Mouse (Mus musculus): ENCODE data around the gene Irf8. TPM values are rescaled to one million over a fixed set of nuclear protein-coding genes. Genes with fewer than 3 reads are reported as not detected.
A peak's percentile ranks its signal among the peaks of the same experiment; 100 is the strongest.

Irf8 gene
- polyA plus RNA-seq, 1 experiment from 2014 or later: 8.5 TPM

DNA sequence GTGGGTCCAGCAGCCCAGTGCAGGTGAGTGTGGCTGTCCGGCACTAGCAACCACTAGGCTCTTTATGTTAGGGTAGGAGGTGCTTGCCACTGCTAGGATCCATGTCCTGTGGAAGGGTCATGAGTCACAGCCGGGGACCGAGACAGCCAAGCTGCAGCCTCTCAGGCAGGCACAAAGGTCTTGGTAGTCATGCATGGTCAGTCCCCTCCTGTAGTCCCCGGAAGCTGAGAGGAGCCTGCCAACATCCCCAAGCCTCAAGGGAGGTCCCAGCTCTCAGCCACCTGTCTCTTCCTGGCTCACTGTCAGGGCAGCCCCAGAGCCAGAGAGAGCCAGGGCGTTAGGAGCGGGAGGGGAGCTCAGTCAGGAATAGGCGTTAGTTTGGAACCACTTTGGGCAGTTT lies 11.1 kb downstream of the Irf8 start:
- Histone ChIP-seq H3K9me3 (ENCODE audit: low read depth, low read length) (no peaks in the 10 kb centered on the region), H3K27me3 (ENCODE audit: insufficient read depth, low read length) (no peaks in the 10 kb centered on the region), H3K27ac (ENCODE audit: low read depth) (no peak overlapping the region), H3K9ac (no peak overlapping the region), H3K4me3 (ENCODE audit: low read depth, low read length) (no peak overlapping the region), H3K36me3 (ENCODE audit: insufficient read depth) (no peaks in the 10 kb centered on the region), H3K4me1 (ENCODE audit: insufficient read depth) (peaks cover 30% of the 10 kb centered on the region), H3K4me2 (no peak overlapping the region)
- TF ChIP-seq CTCF (IDR thresholded peaks at IDR 0.05; ENCODE audit: low read depth): no peak
- no peak for ATAC-seq (ENCODE audit: insufficient read depth)
- no peak for DNase-seq
- WGBS: 86% methylated on average over 7 of the region's 7 CpGs

DNA sequence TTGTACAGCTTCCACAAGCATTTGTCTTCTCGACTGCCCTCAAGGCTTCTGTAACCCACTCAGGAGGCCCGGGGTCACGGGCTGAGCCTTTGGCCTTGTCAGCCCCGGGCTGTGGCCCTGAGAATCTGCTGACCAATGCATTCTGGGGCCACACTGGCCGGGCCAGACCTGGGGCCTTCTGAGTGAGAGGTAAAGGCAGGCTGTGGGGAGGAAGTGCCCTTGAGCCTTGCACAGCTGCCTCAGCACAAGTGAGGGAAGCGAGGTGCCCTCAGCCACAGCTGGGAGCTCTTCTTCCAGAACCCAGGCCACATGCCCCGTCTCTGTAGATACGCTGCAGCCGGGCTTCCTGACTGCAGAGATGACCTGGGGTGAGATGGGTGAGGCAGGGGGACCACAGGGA lies 14.5 kb downstream of the Irf8 start:
- TF ChIP-seq CTCF (IDR thresholded peaks at IDR 0.05; ENCODE audit: low read depth): no peak
- ATAC-seq (ENCODE audit: insufficient read depth) (no peak), DNase-seq (no peak)
- H3K27ac ChIP-seq (ENCODE audit: low read depth): no peak overlapping the region
- H3K4me1 ChIP-seq (ENCODE audit: insufficient read depth): peaks cover 18% of the 10 kb centered on the region
- no peaks in the 10 kb centered on the region for H3K27me3 ChIP-seq (ENCODE audit: insufficient read depth, low read length)
- H3K9me3 ChIP-seq (ENCODE audit: low read depth, low read length): no peaks in the 10 kb centered on the region
- H3K36me3 ChIP-seq (ENCODE audit: insufficient read depth): no peaks in the 10 kb centered on the region
- 73% methylated on average over 9 of the region's 9 CpGs for WGBS
- H3K4me2 ChIP-seq: no peak overlapping the region
- H3K9ac ChIP-seq: no peak overlapping the region
- H3K4me3 ChIP-seq (ENCODE audit: low read depth, low read length): no peak overlapping the region

DNA sequence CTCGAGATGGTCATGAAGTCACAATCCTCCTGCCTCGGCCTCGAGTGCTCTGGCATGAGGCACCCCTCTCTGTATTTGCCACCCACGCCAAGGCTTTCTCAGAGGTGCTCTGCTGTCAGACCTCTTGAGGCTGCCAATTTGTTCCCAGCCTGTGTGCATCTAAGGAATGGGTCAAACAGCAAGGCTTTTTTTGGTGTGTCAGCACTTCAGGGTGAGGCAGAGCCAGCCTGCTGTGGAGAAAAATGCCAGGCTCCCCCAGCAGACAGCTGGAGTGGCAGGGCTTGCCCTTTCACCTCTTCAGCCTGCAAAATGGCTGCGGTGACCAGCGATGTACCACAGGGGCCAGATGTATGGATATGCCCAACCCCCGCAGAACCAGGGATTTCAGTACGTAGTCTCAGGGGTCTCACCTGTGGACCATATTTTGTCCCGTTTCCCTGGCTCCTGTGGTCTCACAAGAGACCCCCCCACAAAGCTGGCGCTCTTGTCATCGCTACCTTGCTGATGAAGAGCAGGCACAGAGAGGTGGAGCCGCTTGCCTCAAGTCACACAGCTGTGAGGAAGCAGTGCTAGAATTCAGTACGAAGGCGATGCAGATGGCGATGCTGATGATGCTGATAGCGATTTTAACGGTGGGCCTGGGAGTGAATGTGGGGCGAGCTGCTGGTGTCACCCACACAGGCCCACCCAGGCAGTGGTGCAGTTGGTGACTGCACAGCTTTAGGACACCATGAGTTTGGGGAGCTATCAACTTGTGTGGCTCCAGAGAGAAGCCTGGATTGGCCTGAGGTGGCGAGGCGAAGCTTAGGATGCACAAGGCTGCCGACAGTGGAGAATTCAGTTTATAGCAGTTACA lies 15.3 kb downstream of the Irf8 start:
- peak overlapping the region; percentile 45 for H3K4me2 ChIP-seq
- ATAC-seq (ENCODE audit: insufficient read depth) (peak; percentile 64), DNase-seq (no peak)
- H3K4me1 ChIP-seq (ENCODE audit: insufficient read depth): peaks cover 24% of the 10 kb centered on the region; the same call in 1 of the 2 replicates
- no peaks in the 10 kb centered on the region for H3K27me3 ChIP-seq (ENCODE audit: insufficient read depth, low read length)
- 0 out of 2 replicates have a peak, but pooled peaks have one; percentile 17 for TF ChIP-seq CTCF (IDR thresholded peaks at IDR 0.05; ENCODE audit: low read depth)
- no peaks in the 10 kb centered on the region for H3K9me3 ChIP-seq (ENCODE audit: low read depth, low read length)
- H3K27ac ChIP-seq (ENCODE audit: low read depth): peak overlapping the region; percentile 83
- H3K36me3 ChIP-seq (ENCODE audit: insufficient read depth): no peaks in the 10 kb centered on the region
- H3K4me3 ChIP-seq (ENCODE audit: low read depth, low read length): no peak overlapping the region
- WGBS: 57% methylated on average over 21 of the region's 21 CpGs
- H3K9ac ChIP-seq: peak overlapping the region; percentile 11; the same call in 1 of the 2 replicates

DNA sequence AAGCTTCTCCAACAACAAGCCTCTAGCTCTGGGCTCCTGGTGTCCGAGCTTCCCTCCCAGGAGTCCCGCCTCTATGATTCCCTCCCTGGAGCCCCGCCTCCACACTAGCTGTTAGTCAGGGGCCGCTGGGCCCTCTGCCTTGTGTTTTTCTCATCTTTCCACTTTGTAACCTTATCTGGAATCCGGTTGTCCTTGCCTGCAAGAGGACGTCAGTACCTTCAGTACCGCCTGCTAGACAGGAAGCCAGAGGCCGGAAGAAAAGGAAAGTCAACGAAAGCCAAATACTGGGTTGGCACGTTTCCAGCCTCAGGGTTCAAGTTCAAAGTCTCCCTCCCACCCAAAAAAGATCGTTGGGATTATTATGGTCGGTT lies 15.9 kb downstream of the Irf8 start:
- H3K36me3 ChIP-seq (ENCODE audit: insufficient read depth): no peaks in the 10 kb centered on the region
- no peak overlapping the region for H3K4me3 ChIP-seq (ENCODE audit: low read depth, low read length)
- peak overlapping the region; percentile 11; the same call in 1 of the 2 replicates for H3K9ac ChIP-seq
- peak overlapping the region; percentile 45 for H3K4me2 ChIP-seq
- no peak for TF ChIP-seq CTCF (IDR thresholded peaks at IDR 0.05; ENCODE audit: low read depth)
- H3K27ac ChIP-seq (ENCODE audit: low read depth): peak overlapping the region; percentile 83
- H3K4me1 ChIP-seq (ENCODE audit: insufficient read depth): peaks cover 24% of the 10 kb centered on the region; the same call in 1 of the 2 replicates
- H3K9me3 ChIP-seq (ENCODE audit: low read depth, low read length): no peaks in the 10 kb centered on the region
- DNase-seq (peak; percentile 89), ATAC-seq (ENCODE audit: insufficient read depth) (peak; percentile 84)
- WGBS: 2% methylated on average over 12 of the region's 12 CpGs
- H3K27me3 ChIP-seq (ENCODE audit: insufficient read depth, low read length): no peaks in the 10 kb centered on the region

DNA sequence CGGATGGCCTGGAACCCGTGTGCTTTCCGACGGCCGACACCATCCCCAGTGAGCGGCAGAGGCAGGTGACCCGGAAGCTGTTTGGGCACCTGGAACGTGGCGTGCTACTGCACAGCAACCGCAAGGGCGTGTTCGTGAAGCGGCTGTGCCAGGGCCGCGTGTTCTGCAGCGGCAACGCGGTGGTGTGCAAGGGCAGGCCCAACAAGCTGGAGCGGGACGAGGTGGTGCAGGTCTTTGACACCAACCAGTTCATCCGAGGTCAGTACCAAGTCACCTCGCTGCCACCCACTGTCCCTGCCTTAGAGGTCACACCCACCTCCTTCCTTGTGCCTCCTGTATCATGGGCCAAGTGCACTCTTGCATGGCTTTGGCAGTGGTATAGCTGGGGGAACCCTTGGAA lies 17.3 kb downstream of the Irf8 start:
- no peak overlapping the region for H3K4me2 ChIP-seq
- no peak overlapping the region for H3K27ac ChIP-seq (ENCODE audit: low read depth)
- H3K4me3 ChIP-seq (ENCODE audit: low read depth, low read length): no peak overlapping the region
- 89% methylated on average over 22 of the region's 22 CpGs for WGBS
- no peak for TF ChIP-seq CTCF (IDR thresholded peaks at IDR 0.05; ENCODE audit: low read depth)
- ATAC-seq (ENCODE audit: insufficient read depth): no peak
- H3K36me3 ChIP-seq (ENCODE audit: insufficient read depth): no peaks in the 10 kb centered on the region
- H3K9me3 ChIP-seq (ENCODE audit: low read depth, low read length): no peaks in the 10 kb centered on the region
- no peak overlapping the region for H3K9ac ChIP-seq
- H3K27me3 ChIP-seq (ENCODE audit: insufficient read depth, low read length): no peaks in the 10 kb centered on the region
- H3K4me1 ChIP-seq (ENCODE audit: insufficient read depth): peaks cover 24% of the 10 kb centered on the region; the same call in 1 of the 2 replicates
- no peak for DNase-seq

DNA sequence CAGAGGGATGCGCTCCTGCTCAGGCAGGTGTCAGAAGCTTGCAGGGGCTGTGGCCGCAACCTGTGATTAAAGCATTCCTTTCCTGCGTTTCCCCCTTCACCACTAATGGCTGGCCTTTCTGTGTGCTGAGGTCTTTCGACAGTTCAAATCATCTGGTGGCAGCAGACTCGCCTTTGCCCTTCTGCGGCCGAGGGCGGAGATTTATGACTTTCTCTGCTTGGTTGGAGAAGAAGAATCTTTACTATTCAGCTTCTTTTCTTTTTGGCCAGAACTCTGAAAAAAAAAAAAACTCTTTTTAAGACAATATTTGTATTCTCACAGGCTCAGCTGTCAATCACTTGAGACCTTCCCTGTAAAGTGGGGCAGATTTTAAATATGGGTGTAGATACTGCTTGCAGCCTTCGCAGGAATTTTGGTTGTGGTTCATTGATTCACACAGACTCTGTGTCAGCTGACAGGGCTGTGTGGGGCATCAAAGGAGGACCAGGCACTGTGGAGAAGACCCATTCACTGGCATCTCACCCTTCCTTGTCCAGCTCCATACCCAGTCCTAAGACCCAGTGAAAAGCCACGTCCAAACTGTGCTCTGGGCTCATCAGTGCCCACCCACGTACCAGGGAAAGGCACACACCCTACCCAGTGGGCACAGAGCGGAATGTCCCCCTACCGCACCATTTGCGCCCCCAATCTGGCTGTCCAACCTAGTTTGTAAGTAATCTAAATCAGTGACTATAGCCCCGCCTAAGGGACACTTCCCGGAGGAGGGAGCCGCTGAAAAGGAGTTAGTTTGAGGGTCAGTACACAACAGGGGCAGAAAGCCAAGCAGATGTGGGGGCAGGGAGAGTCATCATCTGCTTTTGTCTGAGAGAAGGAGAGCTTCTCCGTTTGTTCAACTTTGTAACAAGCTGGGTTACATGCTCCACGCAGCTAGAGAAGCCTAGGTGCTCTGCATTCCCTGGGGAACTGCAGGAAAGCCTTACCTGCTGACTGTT lies 19.4 kb downstream of the Irf8 start:
- Histone ChIP-seq H3K36me3 (ENCODE audit: insufficient read depth) (no peaks in the 10 kb centered on the region), H3K9me3 (ENCODE audit: low read depth, low read length) (no peaks in the 10 kb centered on the region), H3K4me2 (no peak overlapping the region), H3K4me1 (ENCODE audit: insufficient read depth) (peaks cover 24% of the 10 kb centered on the region; the same call in 1 of the 2 replicates), H3K27ac (ENCODE audit: low read depth) (no peak overlapping the region), H3K9ac (no peak overlapping the region), H3K4me3 (ENCODE audit: low read depth, low read length) (no peak overlapping the region), H3K27me3 (ENCODE audit: insufficient read depth, low read length) (no peaks in the 10 kb centered on the region)
- 47% methylated on average over 19 of the region's 19 CpGs for WGBS
- no peak for TF ChIP-seq CTCF (IDR thresholded peaks at IDR 0.05; ENCODE audit: low read depth)
- ATAC-seq (ENCODE audit: insufficient read depth) (no peak), DNase-seq (peak; percentile 56)

Measured in lung, embryonic 14.5 days (tissue).